Mouse (Mus musculus): ENCODE data around the gene Pqlc2.

Pqlc2 gene

DNA sequence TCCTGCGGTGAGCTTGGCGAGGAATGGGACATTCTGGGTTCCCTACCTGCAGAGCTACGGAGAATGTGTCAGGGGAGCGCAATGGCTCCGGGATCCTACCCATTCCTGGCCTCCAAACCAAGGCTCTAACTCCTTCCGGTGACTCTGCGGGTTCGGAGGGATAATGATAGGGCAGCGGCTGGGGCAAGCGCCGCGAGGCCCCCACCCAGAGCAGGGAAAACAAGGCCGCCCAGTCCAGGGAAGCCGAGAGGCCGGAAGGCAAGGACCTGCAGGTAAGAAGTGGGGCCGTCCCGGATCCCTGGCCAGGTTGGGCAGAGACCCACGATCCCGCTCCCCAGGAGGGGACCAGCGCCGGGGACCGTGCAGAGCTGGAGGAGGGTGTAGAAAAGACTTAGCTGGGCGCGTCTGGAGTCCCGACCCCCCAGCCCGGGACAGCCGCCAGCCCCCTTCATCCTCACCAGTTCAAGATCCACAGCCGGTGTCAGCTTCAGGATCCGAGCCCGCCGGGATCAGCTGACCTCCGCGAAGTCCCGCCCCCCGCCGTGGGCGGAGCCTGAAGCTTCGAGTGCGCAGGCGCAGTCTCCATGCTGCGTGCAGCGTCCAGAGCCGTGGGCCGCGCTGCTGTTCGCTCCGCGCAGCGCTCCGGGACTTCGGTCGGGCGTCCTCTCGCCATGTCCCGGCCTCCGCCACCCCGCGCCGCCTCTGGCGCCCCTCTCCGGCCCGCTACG, at the start of gene Pqlc2, which contains the start of gene Akr7a5:
Gene Pqlc2, minus strand, starts transcription at position 538 of the 728 bp plus-strand sequence.
Gene Akr7a5, plus strand, starts transcription at position 574 of the 728 bp plus-strand sequence.
- DNase-seq, result peak; percentile 97

DNA sequence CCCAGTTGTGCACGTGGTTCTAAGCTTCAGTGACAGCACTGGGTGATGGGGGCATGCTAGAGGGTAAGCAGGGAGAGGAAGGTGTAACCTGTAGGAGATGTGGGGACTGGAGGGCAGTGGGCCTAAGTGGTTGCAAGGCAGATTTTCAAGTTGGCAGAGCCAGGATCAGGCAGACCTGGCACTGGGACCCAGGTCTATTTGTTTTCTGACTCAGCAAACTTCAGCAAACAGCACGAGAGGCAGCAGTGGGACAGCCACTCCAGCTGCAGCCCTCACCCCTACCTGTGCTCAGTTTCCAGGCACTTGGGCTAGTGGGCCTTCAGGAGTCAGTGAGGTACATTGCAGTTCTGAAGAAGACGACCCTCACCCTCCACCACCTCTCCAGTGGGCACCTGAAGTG, 46.7 kb upstream of the Pqlc2 start:
- no peak for DNase-seq

GRCm38 (mm10) chr4:139352832-139353231, 42.3 kb upstream of the Pqlc2 start:
- no peak for DNase-seq

GRCm38 (mm10) chr4:139351931-139352711, 41.6 kb upstream of the Pqlc2 start, which contains the start of the genes Mrto4, Emc1 and Ubr4:
Mrto4 (minus strand) TSS chr4:139352576.
Emc1 (plus strand) TSS chr4:139352587.
Ubr4 (plus strand) TSS chr4:139352609.
- peak; percentile 79 for DNase-seq

DNA sequence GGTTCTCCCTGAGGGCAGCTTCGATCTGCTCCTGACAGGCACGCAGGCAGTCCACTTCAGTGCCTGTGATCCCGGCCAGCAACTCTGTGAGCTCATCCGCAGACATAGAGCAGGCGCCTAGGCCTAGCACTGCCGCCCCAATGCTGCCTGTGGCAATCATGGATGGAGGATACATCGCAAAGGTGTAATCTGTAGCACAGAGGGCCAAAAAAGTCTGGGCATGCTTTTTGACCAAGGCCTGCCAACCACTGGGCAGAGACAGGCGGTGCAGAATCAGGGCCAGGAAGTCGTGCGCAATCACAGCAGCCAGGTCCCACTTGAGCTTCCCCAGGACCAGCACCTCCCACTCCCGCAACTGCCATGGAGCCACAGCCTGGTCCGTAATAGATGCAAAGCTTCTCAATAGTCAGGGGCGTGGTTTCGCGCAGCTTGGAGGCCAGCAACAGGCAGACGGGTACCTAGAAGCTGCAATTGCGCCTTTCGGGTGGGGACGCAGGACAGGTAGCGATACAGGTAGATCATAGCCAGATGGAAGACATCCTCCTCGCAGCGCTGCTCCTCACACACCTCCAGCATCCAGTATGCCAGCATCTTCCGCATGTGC, 35.0 kb upstream of the Pqlc2 start:
- DNase-seq, result no peak

DNA sequence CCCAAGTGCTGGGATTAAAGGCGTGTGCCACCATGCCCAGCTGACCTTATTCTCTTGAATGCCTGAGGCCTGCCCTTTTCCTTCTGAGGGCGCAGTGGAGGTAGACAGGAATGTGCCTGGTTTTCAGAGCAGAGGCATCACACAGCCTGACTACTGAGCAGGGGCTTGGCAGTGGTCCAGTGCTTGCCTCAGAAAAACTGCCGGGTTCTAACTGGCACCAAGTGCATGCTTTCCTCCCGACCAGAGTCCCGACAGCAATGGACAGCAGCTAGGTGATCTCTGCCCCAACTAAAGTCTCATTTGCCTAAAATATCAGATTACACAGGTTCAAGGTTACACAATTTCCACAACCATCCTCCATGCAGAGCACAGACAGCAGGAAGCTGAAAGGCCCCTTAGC, 33.2 kb upstream of the Pqlc2 start:
- DNase-seq, result no peak

- DNase-seq, result no peak
Measured at GRCm38 (mm10) chr4:139341556-139342233, 31.2 kb upstream of the Pqlc2 start.

DNA sequence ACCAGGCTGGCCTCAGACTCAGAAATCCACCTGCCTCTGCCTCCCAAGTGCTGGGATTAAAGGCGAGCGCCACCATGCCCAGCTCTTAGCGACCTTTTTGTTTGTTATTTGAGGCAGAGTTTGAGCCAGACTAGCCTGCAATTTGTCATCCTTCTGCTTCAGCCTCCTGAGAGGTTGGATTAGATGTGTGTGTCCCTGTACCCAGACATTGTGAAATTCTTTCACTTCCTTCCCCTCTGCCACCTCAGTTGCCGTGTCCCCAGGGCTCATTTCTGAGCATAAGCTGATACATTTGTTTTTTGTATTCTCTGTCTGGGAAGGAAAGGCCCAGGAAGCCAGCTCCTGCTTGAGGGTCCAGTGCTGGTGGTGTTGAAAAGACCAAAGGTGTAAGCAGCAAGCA, 30.3 kb upstream of the Pqlc2 start:
- no peak for DNase-seq

DNA sequence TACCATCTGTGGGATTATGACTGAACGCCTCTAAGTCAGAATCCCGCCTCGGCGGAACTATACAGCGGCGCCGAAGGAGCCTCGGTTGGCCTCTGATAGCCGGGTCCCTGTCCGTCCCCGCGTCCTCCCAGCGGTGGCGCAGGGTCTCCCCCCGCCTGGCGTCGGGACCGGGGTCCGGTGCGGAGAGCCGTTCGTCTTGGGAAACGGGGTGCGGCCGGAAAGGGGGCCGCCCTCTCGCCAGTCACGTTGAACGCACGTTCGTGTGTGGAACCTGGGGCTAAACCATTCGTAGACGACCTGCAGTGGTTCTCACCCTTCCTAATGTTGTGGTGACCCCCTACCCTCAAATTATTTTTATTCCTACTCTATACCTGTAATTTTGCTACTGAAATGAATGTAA, 27.6 kb upstream of the Pqlc2 start:
- no peak for DNase-seq

DNA sequence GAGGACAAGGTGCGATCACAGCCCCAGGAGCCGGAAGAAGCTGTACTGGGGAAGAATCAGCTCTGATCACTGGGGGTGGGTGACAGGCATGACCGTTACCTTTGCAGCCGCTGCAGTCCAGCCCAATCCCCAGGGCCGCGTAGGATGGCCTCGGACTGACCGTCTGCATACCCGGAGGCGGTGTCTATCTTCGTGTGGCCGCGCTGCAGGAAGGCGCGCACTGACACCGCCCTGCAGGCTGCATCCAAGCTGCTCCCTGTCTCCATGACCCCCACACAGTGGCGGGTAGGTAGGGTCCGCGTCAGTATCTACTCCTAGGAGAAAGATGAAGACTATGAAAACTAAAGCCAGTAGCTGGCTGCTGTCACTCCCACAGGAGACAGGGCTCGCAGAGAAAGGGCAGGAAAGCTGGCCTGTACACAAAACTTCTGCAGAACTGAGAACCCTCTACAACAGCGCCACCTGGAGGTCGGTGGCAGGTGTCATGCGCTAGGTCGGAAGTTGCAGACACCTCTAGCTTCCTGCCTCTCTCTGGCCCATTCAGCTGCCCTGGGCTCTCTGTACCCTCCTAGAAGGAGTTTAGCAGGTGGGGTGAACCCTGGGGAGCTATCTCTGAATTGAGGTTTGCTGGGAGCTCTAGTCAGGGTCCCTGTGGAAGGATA, 26.4 kb upstream of the Pqlc2 start:
- no peak for DNase-seq

DNA sequence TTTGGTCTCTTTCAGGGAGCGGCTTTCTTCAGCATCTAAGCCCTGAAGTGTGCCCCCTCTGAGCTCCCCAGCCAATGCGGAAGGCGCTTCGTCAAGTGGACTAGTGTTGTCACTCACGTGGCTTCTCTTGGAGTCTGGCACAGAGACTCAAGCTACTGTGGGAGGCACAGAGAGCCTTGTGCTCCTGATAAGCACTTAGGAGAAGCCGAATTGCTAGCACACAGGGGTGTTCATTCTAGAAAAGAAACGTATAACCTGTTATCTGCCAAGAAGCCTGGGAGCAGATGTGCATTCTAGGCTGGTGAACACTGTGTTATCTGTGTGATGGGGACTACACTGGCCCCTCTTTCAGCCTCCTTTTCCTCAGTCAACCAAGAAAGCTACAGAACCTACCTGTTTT, 25.0 kb upstream of the Pqlc2 start:
- DNase-seq, result no peak

DNA sequence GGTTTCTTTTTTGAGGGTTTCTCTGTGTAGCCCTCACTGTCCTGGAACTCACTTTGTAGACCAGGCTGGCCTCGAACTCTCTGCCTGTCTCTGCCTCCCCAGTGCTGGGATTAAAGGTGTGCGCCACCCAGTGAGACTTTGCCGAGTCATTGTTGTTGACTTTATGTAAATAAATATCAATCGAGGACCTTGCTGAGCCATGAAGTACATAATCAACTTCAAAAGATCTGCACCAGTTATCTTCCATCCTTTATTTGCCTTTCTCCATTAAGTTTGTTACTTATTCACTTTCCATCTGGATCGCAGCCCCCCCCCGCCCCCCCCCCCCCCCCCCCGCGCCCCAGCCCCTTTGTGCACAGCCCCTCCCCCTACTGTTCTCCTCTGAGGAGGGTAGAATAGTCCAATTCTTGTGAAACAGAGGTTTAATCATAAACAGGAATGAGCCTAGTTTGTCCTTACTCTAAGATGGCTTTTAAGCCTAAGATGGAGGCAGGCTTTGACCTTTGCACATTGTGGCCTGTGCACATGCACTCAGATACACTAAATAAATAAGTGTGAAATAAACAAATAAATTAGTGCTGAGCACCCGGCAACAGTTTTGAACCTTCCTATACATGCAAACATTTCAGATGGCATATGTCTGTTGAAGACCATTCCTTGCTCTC, 24.3 kb upstream of the Pqlc2 start:
- no peak for DNase-seq

- no peak for DNase-seq
Measured at GRCm38 (mm10) chr4:139330605-139331004, 20.1 kb upstream of the Pqlc2 start.

GRCm38 (mm10) chr4:139319740-139320139, 9.2 kb upstream of the Pqlc2 start:
- DNase-seq, result no peak

DNA sequence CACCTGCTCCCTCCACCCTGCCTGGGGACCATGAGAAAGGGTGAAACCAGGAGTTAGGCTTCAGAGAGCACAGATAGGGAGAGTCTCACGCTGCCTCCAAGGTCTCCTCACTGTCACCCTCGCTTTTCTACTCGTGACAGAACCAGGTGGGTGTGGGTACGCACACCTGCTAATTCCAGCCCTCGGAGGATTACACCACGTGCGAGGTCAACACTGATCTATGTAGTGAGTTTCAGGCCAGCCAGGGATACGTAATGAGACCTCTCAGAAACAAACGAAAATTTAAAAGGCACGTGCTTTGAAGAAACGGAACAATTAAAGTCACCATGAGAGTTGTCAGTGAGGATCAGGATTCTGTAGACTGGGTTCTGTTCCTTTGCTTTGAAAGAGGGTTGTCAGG, 7.9 kb upstream of the Pqlc2 start:
- DNase-seq, result no peak

- DNase-seq, result no peak
Measured at GRCm38 (mm10) chr4:139312632-139313031, 2.1 kb upstream of the Pqlc2 start.

DNA sequence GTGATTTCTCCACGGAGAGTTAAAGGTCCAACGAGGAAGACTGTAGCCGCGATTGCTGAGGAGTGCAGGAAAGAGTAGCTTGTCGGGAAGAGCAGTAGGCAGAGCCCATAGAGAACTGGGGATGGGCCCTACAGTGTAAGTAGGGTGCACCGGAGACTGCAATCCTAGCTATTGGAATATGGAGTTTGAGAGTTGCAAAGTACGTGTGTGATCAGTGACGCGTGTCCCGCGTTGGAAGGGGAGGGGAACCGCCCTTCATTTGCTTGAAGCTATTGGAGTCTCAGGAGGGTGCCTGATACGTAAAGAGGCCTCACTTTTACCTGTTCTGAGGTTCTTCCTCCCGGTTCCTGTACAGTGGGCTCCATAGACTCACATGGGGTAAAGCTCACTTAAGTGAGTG, 1.2 kb upstream of the Pqlc2 start:
- DNase-seq, result no peak

DNA sequence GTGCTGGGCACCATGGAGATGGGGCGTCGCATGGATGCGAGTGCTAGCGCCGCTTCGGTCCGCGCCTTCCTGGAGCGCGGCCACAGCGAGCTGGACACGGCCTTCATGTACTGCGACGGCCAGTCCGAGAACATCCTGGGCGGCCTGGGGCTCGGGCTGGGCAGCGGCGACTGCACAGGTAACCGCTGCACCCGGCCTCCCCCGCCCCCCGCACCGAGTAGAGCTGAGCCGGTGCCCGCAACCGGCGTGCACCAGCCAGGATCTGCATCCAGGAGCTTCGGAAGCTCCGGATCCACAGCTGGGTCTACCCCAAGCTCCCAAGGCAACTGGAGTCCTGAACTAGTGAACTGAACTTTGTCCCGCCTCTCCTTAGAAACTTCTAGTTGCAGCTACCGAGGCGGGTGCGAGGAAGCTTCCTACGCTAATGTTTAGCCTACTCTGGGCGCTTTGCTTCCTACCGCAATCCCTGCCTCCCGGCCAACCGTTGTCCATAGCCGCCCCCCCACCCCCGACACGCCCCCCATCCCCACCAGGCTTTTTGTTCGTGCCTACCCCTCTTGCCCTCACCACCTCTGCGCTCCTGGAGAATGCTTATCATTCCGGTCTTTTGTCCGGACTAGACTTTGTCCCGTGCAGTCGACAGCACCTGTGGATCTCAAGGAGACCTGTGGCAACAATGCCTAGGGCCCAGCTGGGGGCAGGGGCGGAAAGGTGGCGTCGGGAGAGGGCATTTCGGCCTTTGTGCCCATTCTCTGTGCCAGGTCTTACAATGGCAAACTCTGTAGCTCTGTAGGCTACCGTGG, 592 bp upstream of the Pqlc2 start:
- DNase-seq, result peak; percentile 33

DNA sequence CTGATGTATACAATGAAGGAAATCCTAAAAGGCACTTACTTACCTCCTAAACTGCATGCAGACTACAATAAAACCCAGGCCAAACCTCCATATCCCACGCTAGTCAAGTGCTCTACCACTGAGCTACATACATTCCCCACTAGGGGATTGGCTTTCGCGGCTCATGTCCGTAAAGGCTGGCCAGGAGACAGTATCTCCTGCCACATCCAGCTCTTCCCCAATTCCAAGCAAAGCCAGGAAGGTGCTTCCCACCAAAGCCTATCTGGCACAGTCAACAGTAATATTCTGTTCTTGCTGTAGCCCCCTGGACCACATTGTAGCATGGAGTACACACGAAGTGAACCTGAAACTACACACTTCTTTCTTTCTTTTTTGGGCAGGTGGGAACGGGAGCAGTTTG, 857 bp downstream of the Pqlc2 start:
- no peak for DNase-seq

GRCm38 (mm10) chr4:139307916-139308315, 2.6 kb downstream of the Pqlc2 start:
- DNase-seq, result peak; percentile 15

DNA sequence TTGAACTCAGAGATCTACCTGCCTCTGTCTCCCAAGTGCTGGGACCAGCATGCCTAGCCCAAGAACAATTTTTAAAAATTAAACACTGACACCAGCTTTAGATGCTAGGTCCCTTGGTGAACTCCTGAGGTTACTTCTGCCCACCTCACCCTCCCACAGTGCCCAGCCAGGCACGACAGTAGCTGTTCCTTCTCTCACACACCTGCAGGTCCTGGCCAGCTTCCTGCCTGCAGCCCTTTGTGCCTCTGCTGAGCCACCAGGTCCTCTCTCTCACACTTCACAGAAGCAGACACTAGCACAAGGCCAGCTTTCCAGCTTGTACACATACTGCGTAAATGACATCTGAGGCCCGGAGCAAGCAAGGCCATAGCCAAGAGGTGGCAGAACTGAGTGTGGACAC, 5.0 kb downstream of the Pqlc2 start:
- DNase-seq, result peak; percentile 15

All from cerebellum, adult 11-12 months (tissue).